Mouse (Mus musculus) midbrain, embryonic 10.5 days (tissue): ENCODE data around the gene Atf7. TPM values are rescaled to one million over a fixed set of nuclear protein-coding genes. Genes with fewer than 3 reads are reported as not detected.
"Not testable (repeated sequence)": the region's sequence is repeated elsewhere in the genome, so short reads cannot be mapped to it uniquely, and the experiment has no call there.

Experiments
- DNase-seq: peaks from one replicate; pipeline ENCODE4 v3.0.0-alpha.2; 2017; ENCODE audit warnings: low spot score
- H3K27ac ChIP-seq: fragments of 300-500 bp; sonication (generic); replicated peaks from 2 replicates; pipeline ENCODE4 v1.5.1; 2016; ENCODE audit warnings: mild to moderate bottlenecking
- H3K27me3 ChIP-seq: fragments of 300-500 bp; sonication (generic); 2 replicates; pipeline ENCODE4 v1.6.1; 2016; ENCODE audit warnings: low read depth, mild to moderate bottlenecking; ENCODE audit not compliant: poor library complexity, severe bottlenecking
- H3K36me3 ChIP-seq: fragments of 300-500 bp; sonication (generic); 2 replicates; pipeline ENCODE4 v1.6.1; 2016; ENCODE audit warnings: mild to moderate bottlenecking, moderate library complexity
- H3K4me1 ChIP-seq: fragments of 300-500 bp; sonication (generic); 2 replicates; pipeline ENCODE4 v1.6.1; 2016
- H3K4me3 ChIP-seq: fragments of 300-500 bp; sonication (generic); 2 replicates; pipeline ENCODE4 v1.5.1; 2016; ENCODE audit warnings: mild to moderate bottlenecking, moderate library complexity
- H3K9me3 ChIP-seq: fragments of 300-500 bp; sonication (generic); replicated peaks from 2 replicates; pipeline ENCODE4 v1.6.1; 2016; ENCODE audit warnings: mild to moderate bottlenecking
- WGBS: fragments of 180-500 bp; shearing (Covaris S2); methylation state at CpG from one replicate; pipeline ENCODE4 v1.1.7; 2016; 5-methylcytosine and 5-hydroxymethylcytosine counted together
- polyA plus RNA-seq: library from polyadenylated mRNA; unstranded; fragments of >200 nt; fragmentation: Nextera tagmentation; extraction: Ambion mirVana; gene quantifications from 2 replicates; pipeline ENCODE4 v1.2.1, GENCODE M21; 2016

Gene Atf7
- polyA plus RNA-seq, 1 experiment from 2014 or later, result 14.9 TPM

- Histone ChIP-seq H3K27me3 (no peaks in the 10 kb centered on the region), H3K9me3 (no peaks in the 10 kb centered on the region), H3K27ac (no peak overlapping the region), H3K4me1 (no peaks in the 10 kb centered on the region), H3K4me3 (no peak overlapping the region), H3K36me3 (no peaks in the 10 kb centered on the region; the same call in 1 of the 2 replicates)
- DNase-seq, result no peak
Measured at GRCm38 (mm10) chr15:102612966-102613365, 12.3 kb downstream of the Atf7 start.

GRCm38 (mm10) chr15:102608586-102608985 is 16.7 kb downstream of the Atf7 start:
- not testable (repeated sequence) for H3K4me1 ChIP-seq, H3K4me3 ChIP-seq, H3K9me3 ChIP-seq, H3K36me3 ChIP-seq, DNase-seq, H3K27me3 ChIP-seq, H3K27ac ChIP-seq
- WGBS, result 84% methylated on average over 1 of the region's 1 CpGs

DNA sequence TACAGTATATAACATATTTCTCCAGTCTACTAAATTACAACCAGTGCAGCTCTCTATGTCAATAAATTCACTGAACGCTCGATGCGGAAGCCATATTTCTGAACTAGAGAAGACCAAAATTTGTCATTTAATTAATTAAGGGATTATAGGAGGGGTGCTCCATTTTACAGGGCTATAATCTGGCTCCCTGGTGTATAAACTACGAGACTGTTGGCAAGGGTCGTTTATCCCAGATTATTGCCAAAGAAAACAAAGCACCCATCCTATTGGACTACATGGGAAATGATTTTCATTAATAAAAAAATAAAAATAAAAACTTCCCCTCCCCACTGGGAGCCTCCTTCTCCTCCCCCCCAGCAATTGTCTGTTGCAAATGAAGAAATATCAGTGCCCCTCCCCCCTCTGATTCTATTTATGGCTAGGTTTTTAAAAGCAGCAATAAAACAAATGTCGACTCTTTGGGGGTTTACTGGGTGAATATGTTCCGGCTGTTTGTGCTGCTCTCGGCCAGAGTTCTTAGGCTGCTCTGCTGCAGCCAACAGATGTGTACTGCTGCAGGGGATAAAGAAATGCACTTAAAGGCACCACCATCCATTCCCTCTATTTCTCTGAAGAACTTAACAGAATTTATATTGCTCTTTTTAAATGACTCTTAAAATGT is 31.1 kb downstream of the Atf7 start:
- Histone ChIP-seq H3K27me3 (no peaks in the 10 kb centered on the region), H3K9me3 (no peaks in the 10 kb centered on the region), H3K4me3 (no peak overlapping the region), H3K4me1 (no peaks in the 10 kb centered on the region), H3K27ac (no peak overlapping the region), H3K36me3 (peaks cover 6% of the 10 kb centered on the region; the same call in 1 of the 2 replicates)
- 85% methylated on average over 8 of the region's 8 CpGs for WGBS
- no peak for DNase-seq

DNA sequence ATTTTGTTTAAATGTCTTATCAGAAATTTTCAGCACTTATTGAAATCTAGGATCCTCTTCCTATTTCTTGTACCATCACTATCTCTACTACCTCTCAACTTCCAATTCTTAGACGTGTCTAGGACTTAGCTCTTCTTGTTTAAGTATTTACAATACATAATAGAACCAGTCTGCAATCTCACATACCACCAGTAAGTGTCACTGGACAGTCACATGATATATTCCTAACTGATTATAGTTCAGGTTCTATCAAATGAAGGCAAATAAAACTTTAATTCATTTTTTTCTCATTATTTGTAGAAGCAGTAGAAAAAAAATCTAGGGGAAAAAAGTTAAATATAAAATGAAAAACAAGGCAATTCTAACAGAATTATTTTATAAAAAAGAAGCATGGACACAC is 32.6 kb downstream of the Atf7 start:
- Histone ChIP-seq H3K4me1 (no peaks in the 10 kb centered on the region), H3K27me3 (no peaks in the 10 kb centered on the region), H3K4me3 (no peak overlapping the region), H3K27ac (no peak overlapping the region), H3K9me3 (no peaks in the 10 kb centered on the region), H3K36me3 (peaks cover 6% of the 10 kb centered on the region; the same call in 1 of the 2 replicates)
- no peak for DNase-seq
- WGBS, result 71% methylated on average over 1 of the region's 1 CpGs

GRCm38 (mm10) chr15:102590567-102590966 is 34.7 kb downstream of the Atf7 start:
- H3K36me3 ChIP-seq, result peaks cover 6% of the 10 kb centered on the region; the same call in 1 of the 2 replicates
- DNase-seq, result no peak
- H3K4me3 ChIP-seq, result no peak overlapping the region
- 98% methylated on average over 1 of the region's 1 CpGs for WGBS
- peaks cover 1% of the 10 kb centered on the region; the same call in 1 of the 2 replicates for H3K4me1 ChIP-seq
- no peaks in the 10 kb centered on the region for H3K27me3 ChIP-seq
- H3K9me3 ChIP-seq, result no peaks in the 10 kb centered on the region
- no peak overlapping the region for H3K27ac ChIP-seq

DNA sequence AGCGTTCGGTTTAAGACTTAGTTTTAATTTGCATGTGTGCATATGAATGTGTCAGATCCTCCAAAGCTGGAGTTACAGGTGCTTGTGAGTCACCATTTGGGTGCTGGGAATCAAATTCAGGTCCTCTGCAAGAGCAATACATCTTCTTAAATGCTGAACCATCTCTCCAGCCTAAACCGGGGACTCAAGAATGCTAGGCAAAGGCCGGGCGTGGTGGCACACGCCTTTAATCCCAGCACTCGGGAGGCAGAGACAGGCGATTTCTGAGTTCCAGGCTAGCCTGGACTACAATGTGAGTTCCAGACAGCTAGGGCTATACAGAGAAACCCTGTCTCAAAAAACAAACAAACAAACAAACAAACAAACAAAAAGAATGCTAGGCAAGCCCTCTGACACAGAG is 35.4 kb downstream of the Atf7 start:
- Histone ChIP-seq H3K4me1 (peaks cover 6% of the 10 kb centered on the region; the same call in 1 of the 2 replicates), H3K27me3 (no peaks in the 10 kb centered on the region), H3K4me3 (no peak overlapping the region), H3K27ac (no peak overlapping the region), H3K36me3 (peaks cover 6% of the 10 kb centered on the region; the same call in 1 of the 2 replicates), H3K9me3 (no peaks in the 10 kb centered on the region)
- DNase-seq, result no peak
- whole genome bisulfite sequencing, result 94% methylated on average over 8 of the region's 8 CpGs

DNA sequence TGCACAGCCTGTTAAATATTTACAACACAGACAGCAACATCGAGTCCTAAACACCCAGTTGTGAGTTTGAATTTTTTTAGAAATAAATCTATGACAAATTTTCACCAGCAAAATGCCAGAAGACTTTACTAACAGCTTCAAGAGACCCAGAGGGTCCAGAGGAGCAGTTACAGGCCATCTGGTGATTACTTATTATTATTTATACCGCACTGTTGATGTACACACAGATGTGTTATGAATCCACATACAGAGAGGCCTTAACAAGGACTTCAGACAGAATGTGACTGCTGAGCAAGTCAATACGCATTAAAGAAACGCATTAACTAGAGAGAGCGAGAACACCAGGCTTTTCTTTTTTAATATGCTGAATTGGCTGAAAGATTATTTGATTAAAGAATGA is 39.8 kb downstream of the Atf7 start:
- 92% methylated on average over 5 of the region's 5 CpGs for WGBS
- H3K27me3 ChIP-seq, result no peaks in the 10 kb centered on the region
- H3K9me3 ChIP-seq, result no peaks in the 10 kb centered on the region
- no peak for DNase-seq
- peaks cover 19% of the 10 kb centered on the region for H3K4me1 ChIP-seq
- peaks cover 6% of the 10 kb centered on the region; the same call in 1 of the 2 replicates for H3K36me3 ChIP-seq
- no peak overlapping the region; the same call in 1 of the 2 replicates for H3K27ac ChIP-seq
- H3K4me3 ChIP-seq, result no peak overlapping the region

- 52% methylated on average over 8 of the region's 8 CpGs for WGBS
- no peaks in the 10 kb centered on the region for H3K27me3 ChIP-seq
- 0 out of 2 replicates have a peak, but pooled peaks cover 2% of the 10 kb centered on the region for H3K36me3 ChIP-seq
- no peak overlapping the region for H3K4me3 ChIP-seq
- DNase-seq, result no peak
- H3K9me3 ChIP-seq, result no peaks in the 10 kb centered on the region
- peak overlapping the region; percentile 55; the same call in 1 of the 2 replicates for H3K27ac ChIP-seq
- H3K4me1 ChIP-seq, result peaks cover 19% of the 10 kb centered on the region
Measured at GRCm38 (mm10) chr15:102583708-102584383, 41.4 kb downstream of the Atf7 start.

DNA sequence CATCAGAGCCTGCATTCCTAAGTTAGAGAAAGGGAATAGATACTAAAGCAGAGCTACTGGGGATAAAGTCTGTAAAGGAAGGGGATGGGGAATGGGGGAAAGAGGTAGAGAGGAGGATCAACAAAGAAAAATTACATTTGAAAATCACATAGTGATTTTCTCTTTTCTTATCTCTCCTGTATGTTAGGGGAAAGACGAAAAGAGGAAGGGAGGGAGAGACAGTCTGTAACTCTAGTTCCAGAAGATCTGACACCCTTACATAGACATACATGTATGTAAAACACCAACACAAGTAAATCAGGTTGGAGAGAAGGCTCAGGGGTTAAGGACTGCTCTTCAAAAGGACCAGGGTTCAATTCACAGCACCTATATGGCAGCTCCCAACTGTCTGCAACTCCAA is 44.1 kb downstream of the Atf7 start:
- whole genome bisulfite sequencing, result 71% methylated on average over 1 of the region's 1 CpGs
- H3K9me3 ChIP-seq, result no peaks in the 10 kb centered on the region

DNA sequence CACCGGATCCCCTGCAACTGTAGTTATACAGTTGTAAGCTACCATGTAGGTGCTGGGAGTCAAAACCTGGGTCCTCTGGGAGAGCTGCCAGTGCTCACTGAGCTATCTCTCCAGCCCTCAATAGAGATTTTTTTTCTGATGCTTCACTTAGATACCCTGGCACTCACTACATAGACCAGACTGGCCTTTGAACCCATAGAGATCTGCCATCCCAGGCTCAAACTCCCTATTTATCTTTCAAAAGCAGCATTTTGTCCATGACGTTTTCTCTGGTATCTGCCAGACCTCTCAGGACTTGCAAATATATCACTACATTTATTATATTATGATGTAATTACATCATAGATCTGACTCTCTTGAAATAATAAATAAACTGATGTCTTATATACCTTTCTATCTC is 46.9 kb downstream of the Atf7 start:
- 90% methylated on average over 2 of the region's 2 CpGs for WGBS
- Histone ChIP-seq H3K4me1 (peaks cover 5% of the 10 kb centered on the region), H3K9me3 (no peaks in the 10 kb centered on the region), H3K4me3 (no peak overlapping the region), H3K36me3 (0 out of 2 replicates have a peak, but pooled peaks cover 2% of the 10 kb centered on the region), H3K27ac (no peak overlapping the region), H3K27me3 (no peaks in the 10 kb centered on the region)
- no peak for DNase-seq

More for the DNA sequence above, 44.1 kb downstream of the Atf7 start:
- Histone ChIP-seq H3K4me3 (no peak overlapping the region), H3K4me1 (peaks cover 24% of the 10 kb centered on the region), H3K36me3 (0 out of 2 replicates have a peak, but pooled peaks cover 2% of the 10 kb centered on the region), H3K27me3 (no peaks in the 10 kb centered on the region), H3K27ac (no peak overlapping the region)
- DNase-seq, result no peak

DNA sequence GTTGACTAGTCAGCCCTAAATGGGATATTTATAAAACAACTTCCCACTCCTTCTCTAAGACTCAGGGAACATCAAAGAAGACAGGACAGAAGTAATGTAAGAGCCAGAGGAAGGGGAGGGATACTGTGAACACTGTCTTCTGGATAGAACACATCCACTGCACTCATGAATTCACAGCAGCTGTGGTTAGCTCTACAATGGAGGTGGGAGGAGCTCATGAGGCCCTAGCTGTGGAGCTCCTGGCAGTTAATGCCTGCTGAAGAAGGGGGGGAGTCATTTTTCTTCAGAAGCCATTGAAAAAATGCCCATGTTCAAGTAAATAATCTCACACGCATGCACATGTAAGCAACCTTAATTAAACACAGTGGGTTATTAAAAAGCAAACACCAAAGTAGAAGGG is 48.3 kb downstream of the Atf7 start:
- H3K27ac ChIP-seq, result no peak overlapping the region
- no peak overlapping the region for H3K4me3 ChIP-seq
- DNase-seq, result no peak
- no peaks in the 10 kb centered on the region for H3K9me3 ChIP-seq
- no peaks in the 10 kb centered on the region for H3K27me3 ChIP-seq
- H3K4me1 ChIP-seq, result peaks cover 5% of the 10 kb centered on the region
- 98% methylated on average over 1 of the region's 1 CpGs for WGBS
- 0 out of 2 replicates have a peak, but pooled peaks cover 2% of the 10 kb centered on the region for H3K36me3 ChIP-seq

DNA sequence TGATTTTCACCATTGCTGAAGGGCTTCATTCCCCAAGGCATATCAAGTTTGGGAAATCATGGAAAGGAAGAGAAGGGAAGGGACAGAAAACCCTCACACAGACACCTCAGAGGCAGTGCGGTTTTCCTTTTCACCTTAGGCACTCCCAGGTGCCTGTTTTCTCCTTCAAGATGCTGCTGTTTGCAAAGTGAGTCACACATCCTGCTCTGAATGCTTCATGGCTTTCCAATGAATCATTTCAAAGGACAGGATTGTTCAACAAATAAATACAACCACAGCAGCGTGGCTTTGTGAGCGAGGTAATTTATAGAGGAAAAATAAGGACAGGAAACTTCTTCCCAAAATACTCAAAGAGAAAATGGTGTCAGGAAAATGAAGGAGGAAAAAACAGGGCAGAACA is 53.2 kb downstream of the Atf7 start:
- 86% methylated on average over 3 of the region's 3 CpGs for WGBS
- no peak for DNase-seq
- Histone ChIP-seq H3K27ac (no peak overlapping the region), H3K9me3 (no peaks in the 10 kb centered on the region), H3K27me3 (no peaks in the 10 kb centered on the region), H3K4me3 (no peak overlapping the region), H3K36me3 (no peaks in the 10 kb centered on the region), H3K4me1 (peaks cover 4% of the 10 kb centered on the region)

- Histone ChIP-seq H3K4me3 (no peak overlapping the region), H3K27me3 (no peaks in the 10 kb centered on the region), H3K36me3 (peaks cover 5% of the 10 kb centered on the region; the same call in 1 of the 2 replicates), H3K4me1 (no peaks in the 10 kb centered on the region), H3K27ac (no peak overlapping the region), H3K9me3 (no peaks in the 10 kb centered on the region)
- no peak for DNase-seq
- 93% methylated on average over 2 of the region's 2 CpGs for WGBS
Measured at GRCm38 (mm10) chr15:102567849-102568248, 57.4 kb downstream of the Atf7 start.
